Mouse (Mus musculus) ES-E14 (cell line): ENCODE measurements around the gene Mrps18b. TPM values are rescaled to one million over a fixed set of nuclear protein-coding genes. Genes with fewer than 3 reads are reported as not detected.

Source experiments
- DNase-seq: peaks from one replicate; pipeline ENCODE4 v3.0.0-alpha.2; 2013; ENCODE audit warnings: low read depth, low spot score
- H3K27ac ChIP-seq: 2 replicates; pipeline ENCODE4 v1.5.1; 2012; ENCODE audit warnings: low read depth, mild to moderate bottlenecking, low read length, moderate library complexity, mixed read lengths; ENCODE audit not compliant: poor library complexity, insufficient read depth, severe bottlenecking
- H3K36me3 ChIP-seq: 2 replicates; pipeline ENCODE4 v1.6.1; 2012; ENCODE audit warnings: mild to moderate bottlenecking, low read length, moderate library complexity, mixed read lengths; ENCODE audit not compliant: control insufficient read depth, poor library complexity, insufficient read depth, severe bottlenecking
- H3K4me1 ChIP-seq, 2 experiments: fragments of 150-350 bp in 1 of 2; sonication (generic) in 1 of 2; 2 replicates each; pipeline ENCODE4 v1.6.1; 2012; ENCODE audit warnings: low read length in 2 of 2, mild to moderate bottlenecking in 1 of 2, mixed read lengths in 1 of 2; ENCODE audit not compliant: control insufficient read depth in 2 of 2, insufficient read depth in 2 of 2, poor library complexity in 1 of 2
- H3K4me3 ChIP-seq, 2 experiments: fragments of 150-350 bp in 1 of 2; sonication (generic) in 1 of 2; 2 replicates each; pipeline ENCODE4 v1.5.1; 2012; ENCODE audit warnings: low read length in 2 of 2, low read depth in 1 of 2, mild to moderate bottlenecking in 1 of 2, mixed read lengths in 1 of 2; ENCODE audit not compliant: insufficient read depth in 1 of 2, poor library complexity in 1 of 2, severe bottlenecking in 1 of 2
- H3K9ac ChIP-seq: 2 replicates; pipeline ENCODE4 v1.6.1; 2012; ENCODE audit warnings: low read depth, mild to moderate bottlenecking, low read length, mixed read lengths; ENCODE audit not compliant: poor library complexity, insufficient read depth, severe bottlenecking
- H3K9me3 ChIP-seq: fragments of 150-350 bp; sonication (generic); 2 replicates; pipeline ENCODE4 v1.6.1; 2012; ENCODE audit warnings: low read depth, mild to moderate bottlenecking, low read length; ENCODE audit not compliant: control insufficient read depth, insufficient read depth
- CHD2 ChIP-seq: IDR thresholded peaks from 2 replicates; pipeline ENCODE4 v1.6.1; 2014; ENCODE audit warnings: mild to moderate bottlenecking, low read depth, low read length, inconsistent platforms
- HCFC1 ChIP-seq: IDR thresholded peaks from 2 replicates; pipeline ENCODE4 v1.6.1; 2012; ENCODE audit warnings: low read length, inconsistent platforms, borderline replicate concordance; ENCODE audit not compliant: insufficient read depth
- MAFK ChIP-seq: IDR thresholded peaks from 2 replicates; pipeline ENCODE4 v1.6.1; 2014; ENCODE audit warnings: mild to moderate bottlenecking, low read depth, low read length, inconsistent platforms; ENCODE audit not compliant: insufficient read depth
- ZC3H11A ChIP-seq: IDR thresholded peaks from 2 replicates; pipeline ENCODE4 v1.6.1; 2012; ENCODE audit warnings: low read depth, mild to moderate bottlenecking, inconsistent platforms, low read length, borderline replicate concordance
- ZNF384 ChIP-seq: IDR thresholded peaks from 2 replicates; pipeline ENCODE4 v1.6.1; 2012; ENCODE audit warnings: low read depth, low read length, inconsistent platforms
- in situ Hi-C, 2 experiments: fragments of 600-800 bp; cut with MboI; formaldehyde crosslinking; loops; one replicate each; pipeline ENCODE4 v1.15.1; 2025; ENCODE audit warnings: low sequenced_read_pairs in 2 of 2, inconsistent platforms in 1 of 2; ENCODE audit not compliant: unreplicated experiment in 2 of 2
- total RNA-seq: library from RNA; depleted of rRNA; stranded (reverse); fragments of 300-350 nt; gene quantifications from 2 replicates; pipeline ENCODE4 v1.2.3, GENCODE M21; 2012

The Mrps18b gene
- total RNA-seq, 1 experiment = 189 TPM

DNA sequence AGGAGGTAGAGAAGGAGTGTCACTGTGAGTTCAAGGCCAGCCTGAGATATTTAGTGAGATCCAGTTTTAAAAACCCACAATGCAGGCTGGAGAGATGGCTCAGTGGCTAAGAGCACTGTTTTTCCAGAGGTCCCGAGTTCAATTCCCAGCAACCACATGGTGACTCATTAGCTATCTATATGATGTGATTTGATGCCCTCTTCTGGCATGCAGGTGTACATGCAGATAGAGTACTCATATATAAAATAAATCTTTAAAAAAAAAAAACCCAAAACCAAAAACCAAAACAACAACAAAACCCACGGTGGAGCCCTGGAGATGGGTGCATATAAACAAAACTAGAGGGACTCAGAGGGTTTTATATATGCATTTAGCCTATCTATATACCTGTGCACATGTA is 8.6 kb downstream of the Mrps18b start:
- no peak overlapping the region for H3K4me3 ChIP-seq
- H3K9me3 ChIP-seq = no peaks in the 10 kb centered on the region
- no peak for DNase-seq
- H3K36me3 ChIP-seq = peaks cover 11% of the 10 kb centered on the region
- in situ Hi-C loops = no loop called here
- H3K9ac ChIP-seq = no peak overlapping the region
- H3K4me1 ChIP-seq = peaks cover 0 to 7% of the 10 kb centered on the region in 2 experiments; a peak in 1 of 4 replicates
- H3K27ac ChIP-seq = no peak overlapping the region
- TF ChIP-seq HCFC1 (no peak), ZC3H11A (no peak), MAFK (no peak), CHD2 (no peak), ZNF384 (no peak)

DNA sequence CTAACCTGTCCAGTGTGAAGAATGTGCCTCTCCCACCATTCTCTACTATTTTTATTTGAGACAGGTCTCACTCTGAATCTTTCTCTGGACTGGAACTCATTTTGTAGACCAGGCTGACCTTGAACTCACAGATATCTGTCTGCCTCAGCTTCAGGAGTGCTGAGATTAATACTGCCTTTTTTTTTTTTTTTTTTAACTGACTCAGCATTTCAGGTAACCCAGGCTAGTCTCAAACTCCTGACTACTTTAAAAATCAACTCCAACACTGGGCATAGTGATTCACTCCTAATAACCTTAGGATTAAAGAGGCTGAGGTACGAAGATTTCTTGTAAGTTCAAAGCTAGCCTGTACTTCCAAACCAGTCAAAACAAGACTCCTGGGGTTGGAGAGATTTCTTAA is 10.6 kb downstream of the Mrps18b start:
- H3K4me1 ChIP-seq = peaks cover 0 to 10% of the 10 kb centered on the region in 2 experiments; a peak in 2 of 4 replicates
- H3K4me3 ChIP-seq = no peak overlapping the region
- no peak for TF ChIP-seq ZNF384
- TF ChIP-seq MAFK = peak; percentile 51; the same call in 1 of the 2 replicates
- no peak for TF ChIP-seq ZC3H11A
- no peak for TF ChIP-seq CHD2
- TF ChIP-seq HCFC1 = no peak
- no peak for DNase-seq
- no peak overlapping the region for H3K9ac ChIP-seq
- peaks cover 2% of the 10 kb centered on the region; the same call in 1 of the 2 replicates for H3K36me3 ChIP-seq
- no peaks in the 10 kb centered on the region for H3K9me3 ChIP-seq
- in situ Hi-C loops = no loop called here
- H3K27ac ChIP-seq = no peak overlapping the region

- no peak overlapping the region for H3K4me3 ChIP-seq
- DNase-seq = no peak
- TF ChIP-seq ZC3H11A = no peak
- no peak for TF ChIP-seq ZNF384
- no peak for TF ChIP-seq CHD2
- no peak for TF ChIP-seq HCFC1
- H3K4me1 ChIP-seq = peaks cover 0 to 5% of the 10 kb centered on the region in 2 experiments; a peak in 2 of 4 replicates
- no peak overlapping the region for H3K9ac ChIP-seq
- H3K9me3 ChIP-seq = no peaks in the 10 kb centered on the region
- no peak overlapping the region for H3K27ac ChIP-seq
- in situ Hi-C loops = no loop called here
- no peaks in the 10 kb centered on the region for H3K36me3 ChIP-seq
Measured at GRCm38 (mm10) chr17:35903992-35904355, 12.2 kb downstream of the Mrps18b start.

DNA sequence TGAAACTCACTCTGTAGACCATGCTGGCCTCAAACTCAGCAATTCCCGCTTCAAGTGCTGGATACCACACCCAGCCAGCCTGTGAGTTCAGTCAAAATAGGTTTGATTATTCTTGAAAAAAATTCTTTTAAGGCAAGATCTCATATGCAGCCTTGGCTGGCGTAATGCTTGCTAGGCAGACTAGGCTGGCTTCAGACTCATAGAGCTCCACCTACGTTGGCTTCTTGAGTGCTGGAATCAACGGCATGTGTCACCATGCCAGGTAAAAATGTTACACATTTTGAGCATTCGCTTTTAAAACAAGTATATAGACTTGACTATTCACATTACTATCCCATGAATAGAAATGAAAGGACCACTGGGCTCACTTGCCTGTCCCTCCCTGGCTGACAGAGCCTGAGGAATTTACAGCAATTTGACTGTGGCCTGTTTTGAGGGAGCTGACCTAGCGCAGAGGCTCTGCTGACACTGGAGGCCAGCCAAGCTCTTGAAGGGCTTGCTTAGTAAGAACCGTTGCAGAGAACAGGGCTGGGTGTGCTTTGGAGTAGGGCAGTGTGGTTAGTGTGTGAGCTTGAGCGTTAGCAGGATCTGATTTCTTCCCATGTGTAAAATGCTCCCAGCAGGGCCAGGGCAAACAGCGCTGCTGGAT is 12.7 kb downstream of the Mrps18b start:
- TF ChIP-seq HCFC1 (no peak), ZC3H11A (no peak), CHD2 (no peak), MAFK (no peak), ZNF384 (no peak)
- H3K9ac ChIP-seq = no peak overlapping the region
- H3K4me1 ChIP-seq = peaks cover 0 to 3% of the 10 kb centered on the region in 2 experiments; a peak in 1 of 4 replicates
- DNase-seq = no peak
- H3K9me3 ChIP-seq = no peaks in the 10 kb centered on the region
- no peaks in the 10 kb centered on the region for H3K36me3 ChIP-seq
- H3K27ac ChIP-seq = no peak overlapping the region
- H3K4me3 ChIP-seq = no peak overlapping the region
- in situ Hi-C loops = no loop called here

DNA sequence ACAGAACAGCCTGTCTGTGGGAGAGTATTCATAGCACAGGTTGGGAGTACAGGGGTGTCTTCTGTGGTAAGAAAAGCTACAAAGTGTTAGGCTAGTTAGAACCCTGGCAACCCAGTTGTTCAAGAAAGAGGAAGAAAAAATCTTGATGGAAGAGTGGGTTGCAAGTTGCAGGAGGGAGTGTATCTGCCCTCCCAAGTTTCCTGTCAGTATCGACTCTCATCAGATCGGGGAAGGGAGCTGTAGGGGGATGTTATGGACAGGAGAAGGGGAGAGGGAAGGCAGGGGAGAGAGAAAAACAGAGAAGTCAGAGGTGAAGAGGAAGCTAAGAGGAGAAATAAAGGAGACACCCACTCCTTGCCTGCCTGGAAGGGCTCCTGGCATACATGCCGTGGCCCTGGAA is 15.6 kb downstream of the Mrps18b start:
- H3K4me1 ChIP-seq = peaks cover 0 to 3% of the 10 kb centered on the region in 2 experiments; a peak in 2 of 4 replicates
- H3K9me3 ChIP-seq = no peaks in the 10 kb centered on the region
- H3K4me3 ChIP-seq = no peak overlapping the region
- H3K27ac ChIP-seq = no peak overlapping the region
- no peaks in the 10 kb centered on the region for H3K36me3 ChIP-seq
- no peak for DNase-seq
- in situ Hi-C loops = no loop called here
- H3K9ac ChIP-seq = no peak overlapping the region
- TF ChIP-seq MAFK (no peak), ZNF384 (no peak), ZC3H11A (no peak), CHD2 (no peak), HCFC1 (no peak)
